Mouse (Mus musculus) neural tube, embryonic 14.5 days (tissue): Measurements from ENCODE around the gene Cyp2d10. TPM values are rescaled to one million over a fixed set of nuclear protein-coding genes. Genes with fewer than 3 reads are reported as not detected.

Source experiments
- ATAC-seq: fragments of 200-750 bp; cut with Nextera tagmentation; 2 replicates; pipeline ENCODE4 v1.8.0; 2017; ENCODE audit warnings: low read depth, mild to moderate bottlenecking, moderate TSS enrichment, moderate library complexity
- H3K27ac ChIP-seq: fragments of 300-500 bp; sonication (generic); 2 replicates; pipeline ENCODE4 v1.5.1; 2014; ENCODE audit warnings: low read depth, mild to moderate bottlenecking, control low read depth, low read length, moderate library complexity, mixed read lengths
- H3K27me3 ChIP-seq: fragments of 300-500 bp; sonication (generic); 2 replicates; pipeline ENCODE4 v1.6.1; 2014; ENCODE audit warnings: low read length; ENCODE audit not compliant: control insufficient read depth, insufficient read depth
- H3K36me3 ChIP-seq: fragments of 300-500 bp; sonication (generic); 2 replicates; pipeline ENCODE4 v1.6.1; 2014; ENCODE audit warnings: low read length, mixed read lengths; ENCODE audit not compliant: control insufficient read depth, insufficient read depth
- H3K4me1 ChIP-seq: fragments of 300-500 bp; sonication (generic); 2 replicates; pipeline ENCODE4 v1.6.1; 2014; ENCODE audit warnings: low read length; ENCODE audit not compliant: control insufficient read depth, insufficient read depth
- H3K4me2 ChIP-seq: fragments of 300-500 bp; sonication (generic); 2 replicates; pipeline ENCODE4 v1.6.1; 2014; ENCODE audit warnings: mild to moderate bottlenecking, low read depth, low read length, control low read depth
- H3K4me3 ChIP-seq: fragments of 300-500 bp; sonication (generic); 2 replicates; pipeline ENCODE4 v1.5.1; 2014; ENCODE audit warnings: low read depth, low read length, control low read depth, mixed read lengths
- H3K9ac ChIP-seq: fragments of 300-500 bp; sonication (generic); replicated peaks from 2 replicates; pipeline ENCODE4 v1.6.1; 2014; ENCODE audit warnings: low read depth, mild to moderate bottlenecking, control low read depth, low read length, mixed read lengths
- H3K9me3 ChIP-seq: fragments of 300-500 bp; sonication (generic); 2 replicates; pipeline ENCODE4 v1.6.1; 2016; ENCODE audit warnings: low read length; ENCODE audit not compliant: control insufficient read depth
- WGBS: fragments of 180-500 bp; shearing (Covaris S2); extraction: QIAGEN DNeasy Blood & Tissue Kit; methylation state at CpG from one replicate; pipeline ENCODE4 v1.1.7; 2014; 5-methylcytosine and 5-hydroxymethylcytosine counted together
- polyA plus RNA-seq: library from polyadenylated mRNA; unstranded; fragments of >200 nt; fragmentation: Nextera tagmentation; extraction: Ambion mirVana; gene quantifications from 2 replicates; pipeline ENCODE4 v1.2.1, GENCODE M21; 2014

Gene Cyp2d10
- polyA plus RNA-seq, 1 experiment from 2014 or later, result not detected

DNA sequence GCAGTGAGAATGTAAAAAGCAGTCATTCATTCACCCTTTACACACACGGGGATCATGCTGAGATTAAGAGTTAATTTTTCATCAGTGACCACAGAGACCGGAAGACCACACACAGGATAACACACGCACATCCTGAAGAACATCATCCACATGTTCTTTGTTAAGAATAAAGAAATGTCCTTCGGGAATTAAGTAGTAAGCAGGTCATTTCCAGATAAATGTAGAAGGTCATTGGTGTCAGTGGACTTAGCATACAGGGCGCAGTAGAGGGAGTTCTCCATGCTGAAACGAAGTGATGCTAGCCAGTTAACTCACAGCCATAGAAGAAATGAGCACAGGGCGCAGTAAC, 26.3 kb downstream of the Cyp2d10 start:
- ATAC-seq, result no peak
- no peak overlapping the region for H3K27ac ChIP-seq
- peak overlapping the region; percentile 52 for H3K4me2 ChIP-seq
- H3K27me3 ChIP-seq, result no peaks in the 10 kb centered on the region
- H3K9me3 ChIP-seq, result no peaks in the 10 kb centered on the region
- no peaks in the 10 kb centered on the region for H3K4me1 ChIP-seq
- 32% methylated on average over 7 of the region's 7 CpGs for WGBS
- H3K9ac ChIP-seq, result no peak overlapping the region
- no peaks in the 10 kb centered on the region for H3K36me3 ChIP-seq
- H3K4me3 ChIP-seq, result peak overlapping the region; percentile 22; the same call in 1 of the 2 replicates

DNA sequence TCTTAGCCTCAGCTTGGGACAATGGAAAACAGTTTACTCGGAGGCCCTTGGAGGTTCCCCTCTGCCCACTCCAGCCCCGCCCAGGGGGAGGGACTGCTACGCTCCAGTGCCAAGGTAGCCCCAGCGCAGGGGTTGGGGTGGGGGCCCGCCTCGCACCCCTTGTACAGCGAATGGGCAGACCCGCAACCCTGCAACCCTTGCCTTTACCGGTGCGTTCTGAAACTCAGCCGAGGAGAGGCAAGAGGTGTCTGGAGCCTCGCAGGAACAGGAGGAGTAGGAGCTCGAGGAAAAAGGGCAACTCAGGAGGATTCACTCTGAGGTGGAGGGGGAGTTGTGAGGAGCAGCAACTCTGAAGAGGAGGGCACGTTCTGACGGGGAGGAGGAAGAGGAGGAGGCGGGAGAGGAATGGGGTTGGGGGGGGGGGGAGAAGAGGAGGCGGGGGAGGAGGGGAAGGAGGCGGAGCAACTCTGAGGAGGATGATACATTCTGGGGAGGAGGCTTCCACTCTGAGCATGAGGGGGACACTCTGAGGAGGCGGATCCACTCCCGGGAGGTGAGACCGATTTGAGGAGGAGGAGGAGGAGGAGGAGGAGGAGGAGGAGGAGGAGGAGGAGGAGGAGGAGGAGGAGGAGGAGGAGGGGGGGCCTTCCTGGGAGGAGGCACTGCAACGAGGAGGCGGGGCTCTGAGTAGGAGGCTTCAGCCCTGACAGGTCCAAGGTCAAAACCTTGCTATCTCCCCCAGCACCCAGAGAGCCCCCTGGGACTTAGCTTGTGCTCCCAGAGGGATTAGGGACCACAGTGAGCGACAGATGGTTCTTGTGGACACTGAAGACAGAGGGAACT, 26.9 kb downstream of the Cyp2d10 start, which contains the start of gene Cyp2d22:
Gene Cyp2d22, minus strand, starts transcription at position 390 of the 843 bp plus-strand sequence.
- Histone ChIP-seq H3K27me3 (no peaks in the 10 kb centered on the region), H3K9ac (0 out of 2 replicates have a peak within 1 kb of the TSS, but pooled peaks have one; percentile 41), H3K36me3 (no peaks in the 10 kb centered on the region), H3K9me3 (no peaks in the 10 kb centered on the region), H3K4me3 (peak within 1 kb of the TSS; percentile 22), H3K4me1 (no peaks in the 10 kb centered on the region), H3K4me2 (peak within 1 kb of the TSS; percentile 52), H3K27ac (no peak within 1 kb of the TSS)
- peak; percentile 61; the same call in 1 of the 2 replicates for ATAC-seq
- WGBS, result 6% methylated on average over 17 of the region's 24 CpGs

DNA sequence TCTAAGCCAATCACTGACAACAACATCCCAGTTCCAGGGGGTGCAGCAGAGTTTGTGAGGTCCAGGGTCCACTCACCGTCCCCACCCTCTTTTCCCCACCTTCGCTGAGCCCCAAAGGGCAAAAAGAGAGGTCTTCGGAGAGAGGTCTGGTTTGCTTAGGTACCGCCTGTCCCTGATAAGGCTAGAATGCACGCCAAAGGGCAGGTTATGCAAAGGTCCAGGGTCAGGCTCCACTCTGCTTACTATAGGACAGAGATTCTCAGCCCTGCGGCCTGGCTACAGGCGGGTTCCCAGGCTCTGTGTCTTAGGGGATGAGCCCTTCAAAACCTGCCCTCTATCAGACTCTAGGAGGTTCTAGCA, 27.5 kb downstream of the Cyp2d10 start:
- H3K9ac ChIP-seq, result 0 out of 2 replicates have a peak overlapping the region, but pooled peaks have one; percentile 41
- WGBS, result 29% methylated on average over 7 of the region's 7 CpGs
- ATAC-seq, result no peak

DNA sequence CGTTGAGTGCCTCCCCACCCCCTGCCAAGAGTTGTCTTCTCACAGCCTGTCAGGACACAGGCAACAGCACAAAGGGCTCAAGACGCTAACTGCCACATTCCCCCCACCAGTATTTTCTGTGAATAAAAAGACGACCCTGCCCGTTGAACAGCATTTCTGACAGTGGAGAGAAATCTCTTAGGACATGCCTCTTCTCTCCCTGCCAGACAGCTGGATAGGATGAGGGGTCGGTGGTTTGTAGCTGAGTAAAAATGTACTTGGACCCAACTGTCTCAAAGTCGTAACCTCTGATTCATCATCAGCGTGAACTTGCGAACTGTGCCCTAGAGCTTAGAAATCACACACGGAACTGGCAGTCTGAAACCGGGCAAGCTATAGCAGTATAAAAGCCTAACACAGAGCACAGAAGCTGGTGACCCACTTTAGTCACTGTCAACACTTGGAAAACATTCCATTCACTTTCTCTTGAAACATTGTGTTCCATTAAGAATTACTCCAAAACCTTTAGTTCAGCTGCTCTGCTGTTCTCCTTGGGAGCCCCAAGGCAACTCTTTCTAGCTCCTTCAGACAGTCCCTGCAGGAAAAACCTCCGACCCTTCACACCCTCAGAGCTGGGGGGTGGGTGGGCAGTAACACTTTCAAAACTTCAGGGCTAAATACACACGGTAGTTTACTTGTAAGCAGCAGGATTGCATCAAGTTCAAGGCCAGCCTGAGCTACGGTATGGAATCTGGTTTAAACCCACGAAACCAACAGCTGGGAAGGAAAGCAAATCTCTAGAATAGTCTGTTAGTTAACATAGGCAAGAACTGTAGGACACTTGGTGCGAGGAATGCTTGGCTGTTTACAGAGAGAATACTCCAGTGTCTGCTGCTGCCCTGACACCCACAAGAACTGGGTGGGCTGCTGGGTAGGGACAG, 28.5 kb downstream of the Cyp2d10 start:
- Histone ChIP-seq H3K4me3 (no peak overlapping the region), H3K4me1 (no peaks in the 10 kb centered on the region), H3K4me2 (no peak overlapping the region), H3K27ac (no peak overlapping the region), H3K27me3 (no peaks in the 10 kb centered on the region), H3K36me3 (no peaks in the 10 kb centered on the region), H3K9me3 (no peaks in the 10 kb centered on the region), H3K9ac (no peak overlapping the region)
- ATAC-seq, result no peak
- 50% methylated on average over 15 of the region's 15 CpGs for WGBS

More for the DNA sequence above, 27.5 kb downstream of the Cyp2d10 start:
- Histone ChIP-seq H3K4me1 (no peaks in the 10 kb centered on the region), H3K4me2 (peak overlapping the region; percentile 52; the same call in 1 of the 2 replicates), H3K36me3 (no peaks in the 10 kb centered on the region), H3K27me3 (no peaks in the 10 kb centered on the region), H3K4me3 (peak overlapping the region; percentile 22), H3K27ac (no peak overlapping the region), H3K9me3 (no peaks in the 10 kb centered on the region)

DNA sequence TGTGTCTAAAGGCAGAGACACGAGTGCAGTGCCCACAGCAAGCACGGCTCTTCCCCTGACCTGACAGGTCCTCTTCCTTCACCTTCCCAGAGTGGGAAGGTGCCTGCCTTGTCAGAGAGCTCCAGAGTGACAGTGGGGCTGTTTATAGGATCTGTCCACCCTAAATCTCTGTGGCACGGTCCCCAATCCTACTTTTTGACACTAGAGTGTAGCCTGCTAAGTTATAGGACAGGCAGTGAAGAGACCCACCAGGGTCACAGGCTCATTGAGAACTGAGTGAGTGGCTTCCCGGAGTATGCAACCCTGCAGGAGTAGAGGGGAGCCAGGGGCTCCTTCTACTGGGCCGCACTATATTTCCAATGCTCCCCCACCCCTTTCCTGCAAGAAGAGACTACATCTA, 29.3 kb downstream of the Cyp2d10 start:
- H3K27ac ChIP-seq, result no peak overlapping the region
- H3K36me3 ChIP-seq, result no peaks in the 10 kb centered on the region
- H3K4me1 ChIP-seq, result no peaks in the 10 kb centered on the region
- no peak overlapping the region for H3K4me2 ChIP-seq
- no peak for ATAC-seq
- H3K9ac ChIP-seq, result no peak overlapping the region
- H3K4me3 ChIP-seq, result no peak overlapping the region
- 69% methylated on average over 5 of the region's 5 CpGs for WGBS
- H3K27me3 ChIP-seq, result no peaks in the 10 kb centered on the region
- H3K9me3 ChIP-seq, result no peaks in the 10 kb centered on the region

DNA sequence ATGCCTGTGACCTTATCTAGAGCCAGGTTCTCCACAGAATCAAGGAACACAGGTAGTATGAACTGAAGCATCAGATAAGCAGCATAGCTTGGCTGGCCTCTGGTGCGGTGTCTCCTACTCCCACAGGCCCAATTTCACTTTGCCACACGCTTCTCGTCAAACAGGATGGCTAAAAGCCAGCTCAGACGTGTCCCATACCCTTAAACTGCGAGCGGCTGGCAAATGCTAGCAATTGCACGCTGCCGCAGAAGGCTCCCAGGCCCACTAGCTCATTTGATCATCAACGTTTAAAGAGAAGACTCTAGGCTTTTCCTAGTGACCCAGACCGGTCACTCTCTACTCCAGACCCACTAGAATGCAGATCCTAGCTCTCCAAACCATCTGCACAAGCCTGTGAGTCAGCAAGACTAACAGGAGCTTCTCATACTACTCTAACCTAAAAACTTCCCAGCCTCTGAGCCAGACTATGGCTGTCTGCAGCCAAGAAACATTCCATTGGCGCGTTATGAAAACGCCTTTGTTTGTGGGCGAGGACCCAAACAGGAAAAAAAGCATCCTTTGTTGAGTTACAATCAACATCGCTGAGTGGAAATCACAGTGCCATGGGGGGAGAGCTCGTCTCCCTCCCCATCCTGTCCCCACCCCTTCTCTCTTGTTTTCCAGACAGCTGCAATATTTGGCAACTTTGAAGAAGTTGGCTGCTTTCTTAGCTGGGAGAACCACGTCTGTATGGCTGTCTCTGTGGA, 30.4 kb downstream of the Cyp2d10 start:
- Histone ChIP-seq H3K9ac (no peak overlapping the region), H3K4me2 (no peak overlapping the region), H3K27ac (no peak overlapping the region), H3K4me1 (no peaks in the 10 kb centered on the region), H3K27me3 (no peaks in the 10 kb centered on the region), H3K36me3 (no peaks in the 10 kb centered on the region), H3K4me3 (no peak overlapping the region), H3K9me3 (no peaks in the 10 kb centered on the region)
- 61% methylated on average over 17 of the region's 17 CpGs for WGBS
- no peak for ATAC-seq

DNA sequence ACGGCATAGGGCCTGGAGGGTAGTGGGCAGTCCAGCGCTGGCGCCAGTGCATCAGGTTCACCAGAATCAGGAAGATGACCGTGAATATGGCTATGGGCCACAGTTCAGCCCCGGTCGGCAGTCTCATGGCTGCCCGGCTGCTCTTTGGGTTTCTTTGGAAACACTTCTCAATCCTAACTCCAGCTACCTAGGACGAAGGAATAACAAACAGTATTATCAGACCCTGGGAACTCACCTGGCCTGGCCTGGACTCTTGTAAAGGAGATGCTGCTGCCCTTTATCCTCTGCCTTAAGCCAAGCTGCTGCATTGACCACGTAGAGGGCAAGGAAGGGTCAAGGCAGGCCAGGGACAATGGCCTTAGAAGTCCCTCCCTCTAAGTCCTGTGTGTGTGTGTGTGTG, 31.1 kb downstream of the Cyp2d10 start:
- Histone ChIP-seq H3K9me3 (no peaks in the 10 kb centered on the region), H3K4me2 (no peak overlapping the region), H3K36me3 (no peaks in the 10 kb centered on the region), H3K27me3 (no peaks in the 10 kb centered on the region), H3K4me3 (no peak overlapping the region), H3K9ac (no peak overlapping the region), H3K27ac (no peak overlapping the region), H3K4me1 (no peaks in the 10 kb centered on the region)
- WGBS, result 88% methylated on average over 9 of the region's 9 CpGs
- ATAC-seq, result no peak

DNA sequence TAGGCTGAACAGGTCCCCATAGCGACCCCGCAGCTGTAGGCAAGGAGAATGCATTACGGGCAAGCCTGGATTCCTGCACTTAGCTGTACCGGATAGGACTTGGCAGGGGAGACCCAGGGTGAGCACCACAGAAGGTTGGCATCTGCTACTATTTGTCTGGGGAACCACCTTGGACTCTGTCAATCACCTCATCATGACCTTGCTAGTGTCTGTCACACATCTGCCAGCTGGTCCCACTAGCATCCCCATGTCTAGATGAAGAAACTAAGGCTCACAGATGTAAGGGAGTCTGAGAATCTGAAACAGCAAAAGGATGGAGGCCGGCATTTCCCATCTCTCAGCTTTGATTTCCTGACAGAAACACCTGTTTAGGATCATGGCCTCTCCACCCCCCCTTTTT, 32.6 kb downstream of the Cyp2d10 start:
- H3K27me3 ChIP-seq, result no peaks in the 10 kb centered on the region
- no peaks in the 10 kb centered on the region for H3K9me3 ChIP-seq
- H3K27ac ChIP-seq, result no peak overlapping the region
- H3K4me1 ChIP-seq, result no peaks in the 10 kb centered on the region
- H3K9ac ChIP-seq, result no peak overlapping the region
- WGBS, result 69% methylated on average over 5 of the region's 5 CpGs
- H3K36me3 ChIP-seq, result no peaks in the 10 kb centered on the region
- no peak overlapping the region for H3K4me2 ChIP-seq
- ATAC-seq, result no peak
- no peak overlapping the region for H3K4me3 ChIP-seq
